Mouse (Mus musculus) ovary, adult 2 months (tissue): ENCODE results near the gene Zcchc18. TPM values are rescaled to one million over a fixed set of nuclear protein-coding genes. Genes with fewer than 3 reads are reported as not detected.

ENCODE experiments used
- polyA plus RNA-seq: library from polyadenylated mRNA; depleted of rRNA; stranded (reverse); fragments of >200 nt; gene quantifications from 2 replicates; pipeline ENCODE4 v1.2.3, GENCODE M21; 2012; rRNA removed

The Zcchc18 gene
- polyA plus RNA-seq, result 2.1 and 2.3 TPM in 2 replicates

GRCm38 (mm10) chrX:136992978-136993547, at the start of gene Zcchc18:
Zcchc18 (plus strand) TSS chrX:136993155.

GRCm38 (mm10) chrX:136975397-136975796, 17.6 kb upstream of the Zcchc18 start, which contains the start of gene Tmsb15b2:
Tmsb15b2 (minus strand) TSS chrX:136975497.

GRCm38 (mm10) chrX:136976424-136977084, 16.4 kb upstream of the Zcchc18 start, which contains the start of the genes Tmsb15l and Tmsb15b1:
Tmsb15l (minus strand) TSS chrX:136976869.
Tmsb15b1 (minus strand) TSS chrX:136976874.

GRCm38 (mm10) chrX:137038000-137038483, 45.1 kb downstream of the Zcchc18 start, which contains the start of gene Slc25a53:
Slc25a53 (minus strand) TSS chrX:137038302.

Other genes starting within 250 kb of the Zcchc18 start
- 30.6 and 33.0 TPM in 2 replicates for gene Morf4l2, start 249.5 kb upstream of the Zcchc18 start, polyA plus RNA-seq
- gene Glra4, start 213.0 kb upstream of the Zcchc18 start, polyA plus RNA-seq, result not detected in 2 replicates
- 8.0 and 9.6 TPM in 2 replicates for gene Plp1, start 170.5 kb upstream of the Zcchc18 start, polyA plus RNA-seq
- gene Rab9b, start 124.4 kb upstream of the Zcchc18 start, polyA plus RNA-seq, result not detected in 2 replicates
- not detected in 2 replicates for gene H2bfm, start 65.8 kb upstream of the Zcchc18 start, polyA plus RNA-seq
- gene Tmsb15b2, start 17.7 kb upstream of the Zcchc18 start, polyA plus RNA-seq, result not detected in 2 replicates
- 0.42 and 1.2 TPM in 2 replicates for gene Tmsb15l, start 16.3 kb upstream of the Zcchc18 start, polyA plus RNA-seq
- not detected in 2 replicates for gene Tmsb15b1, start 16.3 kb upstream of the Zcchc18 start, polyA plus RNA-seq
- gene Slc25a53, start 45.1 kb downstream of the Zcchc18 start, polyA plus RNA-seq, result 2.9 and 4.2 TPM in 2 replicates
- gene Fam199x, start 56.4 kb downstream of the Zcchc18 start, polyA plus RNA-seq, result 0.94 and 1.5 TPM in 2 replicates
- not detected in 2 replicates for gene Esx1, start 128.9 kb downstream of the Zcchc18 start, polyA plus RNA-seq